Mouse (Mus musculus) ES-Bruce4 (cell line): ENCODE results near the gene Bmf.

Source experiments
- CTCF ChIP-seq: IDR thresholded peaks from one replicate; pipeline ENCODE4 v1.8.1; 2011; ENCODE audit warnings: low read depth, low read length
- POLR2A ChIP-seq: IDR thresholded peaks from one replicate; pipeline ENCODE4 v1.8.1; 2011; ENCODE audit warnings: low read length; ENCODE audit not compliant: insufficient read depth

- TF ChIP-seq POLR2A: no peak
- no peak for TF ChIP-seq CTCF
Measured at GRCm38 (mm10) chr2:118533969-118534368, 15.5 kb downstream of the Bmf start.
